In genomic region chr12:98250327-98250726, GRCm38 (mm10) we compare ENCODE assay signal across 2 mouse cellular contexts.
A peak's percentile ranks its signal among the peaks of the same experiment; 100 is the strongest.
TF ChIP-seq lines count a peak whose summit lies in the region.

No protein-coding gene starts in this region.

TF ChIP-seq in CH12.LX, 34 proteins besides CTCF, POLR2A, EP300 and RAD21:
- TF ChIP-seq MXI1 (IDR thresholded peaks at IDR 0.05; ENCODE audit: low read depth, low read length) (no peak), ZNF384 (IDR thresholded peaks at IDR 0.05; ENCODE audit: low read depth, low read length) (peak; percentile 61)

TF ChIP-seq in myocyte, 11 proteins besides CTCF, POLR2A, EP300 and RAD21:
- no peak for TF ChIP-seq CEBPB (IDR thresholded peaks at IDR 0.05; ENCODE audit: insufficient read depth, poor library complexity, severe bottlenecking)
- TF ChIP-seq MYOG (IDR thresholded peaks at IDR 0.05; ENCODE audit: control insufficient read depth in 1 of 3, insufficient read depth in 1 of 3, insufficient read length in 2 of 3, low read depth in 2 of 3), result no peak
- TF ChIP-seq TCF3 (IDR thresholded peaks at IDR 0.05; ENCODE audit: insufficient read length, low read depth), result no peak
- TF ChIP-seq REST (IDR thresholded peaks at IDR 0.05; ENCODE audit: insufficient read depth, insufficient read length), result no peak
- TF ChIP-seq MAX (IDR thresholded peaks at IDR 0.05; ENCODE audit: low read depth), result no peak
- TF ChIP-seq MYOD1 (IDR thresholded peaks at IDR 0.05; ENCODE audit: control insufficient read depth in 1 of 3, insufficient read length in 2 of 3, low read depth in 2 of 3), result no peak
- no peak for TF ChIP-seq SRF (IDR thresholded peaks at IDR 0.05; ENCODE audit: control insufficient read depth, insufficient read length, low read depth)
- no peak for TF ChIP-seq USF1 (IDR thresholded peaks at IDR 0.05; ENCODE audit: low read depth)
- no peak for TF ChIP-seq TCF12 (IDR thresholded peaks at IDR 0.05; ENCODE audit: insufficient read depth, poor library complexity, severe bottlenecking)
- TF ChIP-seq POLR2AphosphoS2 (IDR thresholded peaks at IDR 0.05; ENCODE audit: insufficient read length, low read depth), result no peak
- TF ChIP-seq E2F4 (IDR thresholded peaks at IDR 0.05; ENCODE audit: insufficient read depth), result no peak
